Mouse (Mus musculus): ENCODE results near the gene Ptpn6. TPM values are rescaled to one million over a fixed set of nuclear protein-coding genes. Genes with fewer than 3 reads are reported as not detected.

The Ptpn6 gene
- polyA plus RNA-seq, 1 experiment from 2014 or later, result 38.1 TPM

DNA sequence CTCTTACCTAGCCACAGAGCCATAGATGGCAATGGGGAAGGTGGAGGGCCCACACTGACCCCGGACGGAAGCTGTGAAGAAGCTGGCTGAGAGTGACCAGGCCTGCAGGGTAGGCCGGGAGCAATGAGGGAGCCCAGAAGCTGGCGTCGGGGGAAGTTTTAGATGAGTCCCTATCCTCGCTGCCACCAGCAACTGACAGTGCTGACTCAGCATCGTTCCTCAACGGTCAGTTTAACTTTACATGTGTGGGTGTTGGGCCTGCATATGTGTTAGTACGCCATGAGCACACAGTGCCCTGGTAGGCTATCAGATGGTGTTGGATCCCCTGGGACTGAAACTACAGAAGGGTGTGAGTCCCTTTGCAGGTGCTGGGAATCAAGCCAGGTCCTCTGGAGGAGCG is 14.0 kb downstream of the Ptpn6 start:
- H3K4me2 ChIP-seq, result peak overlapping the region; percentile 8; the same call in 1 of the 2 replicates
- H3K27ac ChIP-seq (replicated peaks), result peak overlapping the region; percentile 7; the same call in 1 of the 2 replicates
- ATAC-seq (ENCODE audit: insufficient read depth), result no peak

DNA sequence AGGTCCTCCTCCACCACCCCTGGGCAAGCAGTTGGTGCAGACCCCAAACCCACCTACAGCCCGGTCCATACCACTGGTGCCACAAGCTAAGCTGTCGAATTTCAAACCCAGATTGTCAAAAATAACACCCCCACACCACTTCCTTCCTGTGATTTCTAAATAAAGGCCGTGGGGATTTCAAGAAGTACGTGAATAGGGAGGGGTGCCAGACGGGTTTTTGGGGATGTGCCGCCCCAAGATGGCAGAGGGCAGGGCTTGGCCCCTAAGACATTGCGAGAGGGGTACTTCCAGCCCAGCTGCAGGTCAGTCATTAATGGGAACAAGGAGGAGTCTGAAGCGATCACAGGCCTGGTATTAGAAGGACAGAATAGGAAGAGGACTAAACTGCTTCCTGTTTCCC is 15.0 kb downstream of the Ptpn6 start:
- peaks cover 15% of the 10 kb centered on the region; the same call in 1 of the 2 replicates for H3K36me3 ChIP-seq (replicated peaks)
- H3K27ac ChIP-seq (replicated peaks), result 0 out of 2 replicates have a peak overlapping the region, but pooled peaks have one; percentile 19
- 50% methylated on average over 8 of the region's 8 CpGs for WGBS (ENCODE audit: insufficient replicate concordance)
- no peak overlapping the region for H3K4me2 ChIP-seq
- ATAC-seq (ENCODE audit: insufficient read depth), result no peak
- peaks cover 60% of the 10 kb centered on the region for H3K4me1 ChIP-seq (replicated peaks)
- H3K27me3 ChIP-seq, result no peaks in the 10 kb centered on the region
- H3K9ac ChIP-seq, result no peak overlapping the region
- no peak overlapping the region for H3K4me3 ChIP-seq (replicated peaks)
- H3K9me3 ChIP-seq (replicated peaks), result no peaks in the 10 kb centered on the region

More for the DNA sequence above, 14.0 kb downstream of the Ptpn6 start:
- Histone ChIP-seq H3K4me1 (replicated peaks) (peaks cover 51% of the 10 kb centered on the region), H3K9ac (no peak overlapping the region), H3K4me3 (replicated peaks) (no peak overlapping the region), H3K27me3 (no peaks in the 10 kb centered on the region), H3K36me3 (replicated peaks) (peaks cover 18% of the 10 kb centered on the region; the same call in 1 of the 2 replicates), H3K9me3 (replicated peaks) (no peaks in the 10 kb centered on the region)
- 49% methylated on average over 10 of the region's 10 CpGs for WGBS (ENCODE audit: insufficient replicate concordance)

- Histone ChIP-seq H3K27me3 (no peaks in the 10 kb centered on the region), H3K4me1 (replicated peaks) (peaks cover 66% of the 10 kb centered on the region), H3K36me3 (replicated peaks) (0 out of 2 replicates have a peak, but pooled peaks cover 9% of the 10 kb centered on the region), H3K4me2 (no peak overlapping the region), H3K9me3 (replicated peaks) (no peaks in the 10 kb centered on the region), H3K9ac (no peak overlapping the region), H3K27ac (replicated peaks) (0 out of 2 replicates have a peak overlapping the region, but pooled peaks have one; percentile 19), H3K4me3 (replicated peaks) (no peak overlapping the region)
- ATAC-seq (ENCODE audit: insufficient read depth), result no peak
- 62% methylated on average over 6 of the region's 6 CpGs for WGBS (ENCODE audit: insufficient replicate concordance)
Observed at GRCm38 (mm10) chr6:124722876-124723473, 15.5 kb downstream of the Ptpn6 start.

- Histone ChIP-seq H3K9ac (no peak overlapping the region), H3K9me3 (replicated peaks) (no peaks in the 10 kb centered on the region), H3K36me3 (replicated peaks) (peaks cover 29% of the 10 kb centered on the region), H3K4me3 (replicated peaks) (no peak overlapping the region), H3K4me1 (replicated peaks) (peaks cover 79% of the 10 kb centered on the region), H3K4me2 (no peak overlapping the region), H3K27me3 (no peaks in the 10 kb centered on the region), H3K27ac (replicated peaks) (peak overlapping the region; percentile 76)
- no peak for ATAC-seq (ENCODE audit: insufficient read depth)
- 64% methylated on average over 11 of the region's 11 CpGs for WGBS (ENCODE audit: insufficient replicate concordance)
Observed at GRCm38 (mm10) chr6:124720904-124721303, 17.6 kb downstream of the Ptpn6 start.

- peak; percentile 86 for ATAC-seq (ENCODE audit: insufficient read depth)
- no peaks in the 10 kb centered on the region for H3K27me3 ChIP-seq
Observed at GRCm38 (mm10) chr6:124719354-124719978, 19.0 kb downstream of the Ptpn6 start.

GRCm38 (mm10) chr6:124718703-124719102 is 19.8 kb downstream of the Ptpn6 start:
- no peak overlapping the region for H3K9ac ChIP-seq

More at GRCm38 (mm10) chr6:124719354-124719978, 19.0 kb downstream of the Ptpn6 start:
- Histone ChIP-seq H3K36me3 (replicated peaks) (peaks cover 37% of the 10 kb centered on the region), H3K27ac (replicated peaks) (peak overlapping the region; percentile 76), H3K9me3 (replicated peaks) (no peaks in the 10 kb centered on the region), H3K4me2 (peak overlapping the region; percentile 42), H3K4me1 (replicated peaks) (peaks cover 73% of the 10 kb centered on the region), H3K4me3 (replicated peaks) (no peak overlapping the region), H3K9ac (peak overlapping the region; percentile 49)
- WGBS (ENCODE audit: insufficient replicate concordance), result 29% methylated on average over 7 of the region's 7 CpGs

GRCm38 (mm10) chr6:124717968-124718367 is 20.5 kb downstream of the Ptpn6 start:
- Histone ChIP-seq H3K27me3 (no peaks in the 10 kb centered on the region), H3K27ac (replicated peaks) (no peak overlapping the region), H3K36me3 (replicated peaks) (peaks cover 44% of the 10 kb centered on the region), H3K4me2 (no peak overlapping the region), H3K4me3 (replicated peaks) (no peak overlapping the region), H3K9ac (no peak overlapping the region), H3K4me1 (replicated peaks) (peaks cover 74% of the 10 kb centered on the region), H3K9me3 (replicated peaks) (no peaks in the 10 kb centered on the region)
- WGBS (ENCODE audit: insufficient replicate concordance), result 81% methylated on average over 13 of the region's 13 CpGs
- no peak for ATAC-seq (ENCODE audit: insufficient read depth)

More at GRCm38 (mm10) chr6:124718703-124719102, 19.8 kb downstream of the Ptpn6 start:
- H3K27ac ChIP-seq (replicated peaks), result peak overlapping the region; percentile 76
- H3K9me3 ChIP-seq (replicated peaks), result no peaks in the 10 kb centered on the region
- H3K36me3 ChIP-seq (replicated peaks), result peaks cover 42% of the 10 kb centered on the region
- no peak for ATAC-seq (ENCODE audit: insufficient read depth)
- 74% methylated on average over 16 of the region's 16 CpGs for WGBS (ENCODE audit: insufficient replicate concordance)
- peak overlapping the region; percentile 42 for H3K4me2 ChIP-seq
- H3K4me1 ChIP-seq (replicated peaks), result peaks cover 74% of the 10 kb centered on the region
- no peaks in the 10 kb centered on the region for H3K27me3 ChIP-seq
- no peak overlapping the region for H3K4me3 ChIP-seq (replicated peaks)

GRCm38 (mm10) chr6:124716864-124717490 is 21.5 kb downstream of the Ptpn6 start:
- H3K4me1 ChIP-seq (replicated peaks), result peaks cover 78% of the 10 kb centered on the region
- no peaks in the 10 kb centered on the region for H3K9me3 ChIP-seq (replicated peaks)
- peaks cover 44% of the 10 kb centered on the region for H3K36me3 ChIP-seq (replicated peaks)
- no peaks in the 10 kb centered on the region for H3K27me3 ChIP-seq
- no peak for ATAC-seq (ENCODE audit: insufficient read depth)
- H3K4me3 ChIP-seq (replicated peaks), result no peak overlapping the region
- H3K9ac ChIP-seq, result no peak overlapping the region
- H3K4me2 ChIP-seq, result no peak overlapping the region
- WGBS (ENCODE audit: insufficient replicate concordance), result 63% methylated on average over 20 of the region's 20 CpGs
- no peak overlapping the region for H3K27ac ChIP-seq (replicated peaks)

GRCm38 (mm10) chr6:124712918-124713317 is 25.6 kb downstream of the Ptpn6 start:
- peak overlapping the region; percentile 94 for H3K4me2 ChIP-seq
- 7% methylated on average over 11 of the region's 11 CpGs for WGBS (ENCODE audit: insufficient replicate concordance)
- ATAC-seq (ENCODE audit: insufficient read depth), result no peak

GRCm38 (mm10) chr6:124711824-124712782 is 26.4 kb downstream of the Ptpn6 start, which contains the start of the genes Emg1 and Phb2:
Gene Emg1, minus strand, starts transcription at chr6:124712178.
Gene Phb2, plus strand, starts transcription at chr6:124712336.
- Histone ChIP-seq H3K9ac (peak within 1 kb of the TSS; percentile 75), H3K27ac (replicated peaks) (peak within 1 kb of the TSS; percentile 88), H3K36me3 (replicated peaks) (peaks cover 67% of the 10 kb centered on the region), H3K4me1 (replicated peaks) (peaks cover 69% of the 10 kb centered on the region), H3K4me3 (replicated peaks) (peak within 1 kb of the TSS; percentile 78), H3K9me3 (replicated peaks) (no peaks in the 10 kb centered on the region), H3K4me2 (peak within 1 kb of the TSS; percentile 94), H3K27me3 (no peaks in the 10 kb centered on the region)
- WGBS (ENCODE audit: insufficient replicate concordance), result under 1% methylated on average over 76 of the region's 76 CpGs
- peak; percentile 98 for ATAC-seq (ENCODE audit: insufficient read depth)

More at GRCm38 (mm10) chr6:124712918-124713317, 25.6 kb downstream of the Ptpn6 start:
- H3K9ac ChIP-seq, result peak overlapping the region; percentile 75
- no peaks in the 10 kb centered on the region for H3K27me3 ChIP-seq
- peaks cover 67% of the 10 kb centered on the region for H3K36me3 ChIP-seq (replicated peaks)
- H3K27ac ChIP-seq (replicated peaks), result peak overlapping the region; percentile 78
- H3K9me3 ChIP-seq (replicated peaks), result no peaks in the 10 kb centered on the region
- peak overlapping the region; percentile 78 for H3K4me3 ChIP-seq (replicated peaks)
- peaks cover 74% of the 10 kb centered on the region for H3K4me1 ChIP-seq (replicated peaks)

All from liver, embryonic 15.5 days (tissue).